Comparison of ENCODE assay signal across 9 mouse cellular contexts in the genomic region with DNA sequence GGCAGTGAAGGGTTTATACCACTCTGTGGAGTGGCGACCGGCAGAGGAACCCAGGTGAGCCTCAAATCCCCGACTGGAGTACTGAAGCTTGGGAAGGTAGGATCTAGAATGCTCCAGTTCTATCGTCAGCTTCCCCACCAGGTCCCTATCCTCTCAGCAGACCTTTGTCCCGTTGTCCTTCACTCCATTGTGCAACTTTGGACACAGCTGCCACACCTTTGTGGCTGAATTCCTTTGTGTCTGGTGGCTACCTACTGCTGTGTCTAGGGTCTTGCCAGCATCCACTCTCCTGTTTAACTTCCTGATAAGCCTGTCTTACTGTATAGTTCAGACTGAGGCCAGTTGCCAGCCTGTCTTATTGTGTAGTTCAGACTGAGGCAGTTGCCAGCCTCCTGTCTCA. TPM values are rescaled to one million over a fixed set of nuclear protein-coding genes. Genes with fewer than 3 reads are reported as not detected.
DNase-seq lines count a peak whose midpoint lies in the region; ATAC-seq and TF ChIP-seq lines count a peak whose summit lies in the region.
"Had no signal": no experiment of that assay in that cellular context is flagged by ENCODE, and none has a peak within 500 bp of the region (broad histone marks: within the 10 kb centered on the region; RNA-seq: fewer than 3 reads in every experiment).

No protein-coding gene starts in this region.

- H3K27me3 ChIP-seq in embryonic facial prominence, embryonic 12.5 days, result no peaks in the 10 kb centered on the region
- H3K27me3 ChIP-seq in intestine, postnatal 0 days (replicated peaks; ENCODE audit: control insufficient read depth, insufficient read depth, low read length), result no peaks in the 10 kb centered on the region
- no peaks in the 10 kb centered on the region for H3K27me3 ChIP-seq in neural tube, embryonic 15.5 days (replicated peaks)

- intact Hi-C loops in left cerebral cortex, adult 2 months (cut with DNase I), result no loop called here
- intact Hi-C loops in left cerebral cortex, postnatal 36 days (cut with DNase I), result loop anchor here (5.0 kb wide), 1 partner anchor 50 kb away; no protein-coding TSS in a partner anchor

- TF ChIP-seq CTCF in left cerebral cortex, adult 2 months (IDR thresholded peaks at IDR 0.05), result no peak
- no peak for TF ChIP-seq CTCF in intestine, postnatal 0 days (IDR thresholded peaks at IDR 0.05; ENCODE audit: low read depth)

- no peak overlapping the region for H3K27ac ChIP-seq in left cerebral cortex, adult 2 months
- no peak overlapping the region for H3K27ac ChIP-seq in embryonic facial prominence, embryonic 12.5 days
- H3K27ac ChIP-seq in intestine, postnatal 0 days (ENCODE audit: low read depth, low read length), result peak overlapping the region; percentile 68
- H3K27ac ChIP-seq in neural tube, embryonic 15.5 days (replicated peaks), result no peak overlapping the region

- no peak for ATAC-seq in embryonic facial prominence, embryonic 12.5 days (ENCODE audit: insufficient number of reproducible peaks, insufficient read depth, low FRiP score, low TSS enrichment)
- no peak for ATAC-seq in intestine, postnatal 0 days
- ATAC-seq in neural tube, embryonic 15.5 days (ENCODE audit: low FRiP score), result no peak

- H3K9ac ChIP-seq in embryonic facial prominence, embryonic 12.5 days, result peak overlapping the region; percentile 81
- 0 out of 2 replicates have a peak overlapping the region, but pooled peaks have one; percentile 74 for H3K9ac ChIP-seq in intestine, postnatal 0 days (ENCODE audit: low read depth, low read length)
- H3K9ac ChIP-seq in neural tube, embryonic 15.5 days (replicated peaks), result peak overlapping the region; percentile 93

- H3K9me3 ChIP-seq in embryonic facial prominence, embryonic 12.5 days, result no peaks in the 10 kb centered on the region
- no peaks in the 10 kb centered on the region for H3K9me3 ChIP-seq in intestine, postnatal 0 days (ENCODE audit: control insufficient read depth)
- no peaks in the 10 kb centered on the region for H3K9me3 ChIP-seq in neural tube, embryonic 15.5 days (replicated peaks)

- peak overlapping the region; percentile 66 for H3K4me3 ChIP-seq in left cerebral cortex, adult 2 months
- peak overlapping the region; percentile 62 for H3K4me3 ChIP-seq in embryonic facial prominence, embryonic 12.5 days
- peak overlapping the region; percentile 90 for H3K4me3 ChIP-seq in intestine, postnatal 0 days (ENCODE audit: low read depth, low read length)
- peak overlapping the region; percentile 89 for H3K4me3 ChIP-seq in neural tube, embryonic 15.5 days (replicated peaks)

- H3K4me1 ChIP-seq in embryonic facial prominence, embryonic 12.5 days, result peaks cover 11% of the 10 kb centered on the region
- H3K4me1 ChIP-seq in intestine, postnatal 0 days (replicated peaks; ENCODE audit: control insufficient read depth, insufficient read depth, low read length), result no peaks in the 10 kb centered on the region; the same call in 1 of the 2 replicates
- H3K4me1 ChIP-seq in neural tube, embryonic 15.5 days, result peaks cover 16% of the 10 kb centered on the region

- peaks cover 41% of the 10 kb centered on the region for H3K36me3 ChIP-seq in embryonic facial prominence, embryonic 12.5 days
- H3K36me3 ChIP-seq in intestine, postnatal 0 days (ENCODE audit: control insufficient read depth, insufficient read depth), result peaks cover 34% of the 10 kb centered on the region
- H3K36me3 ChIP-seq in neural tube, embryonic 15.5 days, result peaks cover 37% of the 10 kb centered on the region

- WGBS in embryonic facial prominence, embryonic 12.5 days, result 46% methylated on average over 5 of the region's 5 CpGs
- 19% methylated on average over 5 of the region's 5 CpGs for WGBS in intestine, postnatal 0 days
- 46% methylated on average over 5 of the region's 5 CpGs for WGBS in neural tube, embryonic 15.5 days

- peak overlapping the region; percentile 77 for H3K4me2 ChIP-seq in embryonic facial prominence, embryonic 12.5 days (replicated peaks)
- H3K4me2 ChIP-seq in intestine, postnatal 0 days (replicated peaks; ENCODE audit: low read depth), result peak overlapping the region; percentile 84
- H3K4me2 ChIP-seq in neural tube, embryonic 15.5 days, result peak overlapping the region; percentile 82

- no peak for DNase-seq in left cerebral cortex, adult 2 months (ENCODE audit: extremely low spot score in 1 of 2, low spot score in 2 of 2)
- DNase-seq in left cerebral cortex, adult 18-20 months (ENCODE audit: low spot score in 2 of 2), result no peak
- DNase-seq in left cerebral cortex, postnatal 36 days (ENCODE audit: low spot score in 2 of 2), result no peak
- DNase-seq in spleen, postnatal 14 days (ENCODE audit: low spot score in 2 of 2), result no peak
- no peak for DNase-seq in cerebellum, adult 11-12 months

RNA-seq across cellular contexts. Expression of a gene that starts 1.3 kb away (rescaled TPM):
- 10 to 100 TPM; 47.2 to 50.9 TPM for total RNA-seq in left cerebral cortex, adult 2 months (2021)
- 10 to 100 TPM; 46.9 to 49.8 TPM for total RNA-seq in left cerebral cortex, adult 18-20 months (2021)
- 72.7 and 72.8 TPM in 2 replicates for polyA plus RNA-seq in embryonic facial prominence, embryonic 12.5 days (2016; fragmentation: Nextera tagmentation; extraction: Ambion mirVana)
- polyA plus RNA-seq in intestine, postnatal 0 days (2015; fragmentation: Nextera tagmentation; extraction: Ambion mirVana), result 43.3 and 44.5 TPM in 2 replicates
- polyA plus RNA-seq in neural tube, embryonic 15.5 days (2015; fragmentation: Nextera tagmentation; extraction: Ambion mirVana), result 73.4 and 76.9 TPM in 2 replicates
- 10 to 100 TPM; 48.5 to 52.2 TPM for total RNA-seq in left cerebral cortex, postnatal 36 days (2021)

RNA-seq across cellular contexts. Expression of a gene that starts 14.7 kb away (rescaled TPM):
- 1 to 10 TPM; 3.1 to 4.0 TPM for total RNA-seq in left cerebral cortex, adult 2 months (2021)
- 1 to 10 TPM; 1.9 to 4.8 TPM for total RNA-seq in left cerebral cortex, adult 18-20 months (2021)
- 4.5 and 6.2 TPM in 2 replicates for polyA plus RNA-seq in embryonic facial prominence, embryonic 12.5 days (2016; fragmentation: Nextera tagmentation; extraction: Ambion mirVana)
- 0.47 and 0.77 TPM in 2 replicates for polyA plus RNA-seq in intestine, postnatal 0 days (2015; fragmentation: Nextera tagmentation; extraction: Ambion mirVana)
- 8.4 and 10.2 TPM in 2 replicates for polyA plus RNA-seq in neural tube, embryonic 15.5 days (2015; fragmentation: Nextera tagmentation; extraction: Ambion mirVana)
- 1 to 10 TPM; 3.9 to 4.0 TPM for total RNA-seq in left cerebral cortex, postnatal 36 days (2021)

RNA-seq across cellular contexts. Expression of a gene that starts 20.2 kb away (rescaled TPM):
- 10 to 100 TPM; 29.1 to 33.0 TPM for total RNA-seq in left cerebral cortex, adult 2 months (2021)
- 10 to 100 TPM; 31.1 to 31.3 TPM for total RNA-seq in left cerebral cortex, adult 18-20 months (2021)
- 230 and 236 TPM in 2 replicates for polyA plus RNA-seq in embryonic facial prominence, embryonic 12.5 days (2016; fragmentation: Nextera tagmentation; extraction: Ambion mirVana)
- 152 and 154 TPM in 2 replicates for polyA plus RNA-seq in intestine, postnatal 0 days (2015; fragmentation: Nextera tagmentation; extraction: Ambion mirVana)
- 223 and 232 TPM in 2 replicates for polyA plus RNA-seq in neural tube, embryonic 15.5 days (2015; fragmentation: Nextera tagmentation; extraction: Ambion mirVana)
- total RNA-seq in left cerebral cortex, postnatal 36 days (2021), result 10 to 100 TPM; 31.1 to 41.6 TPM

RNA-seq across cellular contexts. Expression of a gene that starts 43.5 kb away (rescaled TPM):
- total RNA-seq in left cerebral cortex, adult 2 months (2021), result 100 to 1,000 TPM; 108 to 109 TPM
- 100 to 1,000 TPM in 1 of 2 experiments, 10 to 100 TPM in 1; 86.2 to 100 TPM for total RNA-seq in left cerebral cortex, adult 18-20 months (2021)
- polyA plus RNA-seq in embryonic facial prominence, embryonic 12.5 days (2016; fragmentation: Nextera tagmentation; extraction: Ambion mirVana), result 48.4 and 48.6 TPM in 2 replicates
- polyA plus RNA-seq in intestine, postnatal 0 days (2015; fragmentation: Nextera tagmentation; extraction: Ambion mirVana), result 14.5 and 14.9 TPM in 2 replicates
- polyA plus RNA-seq in neural tube, embryonic 15.5 days (2015; fragmentation: Nextera tagmentation; extraction: Ambion mirVana), result 83.0 and 85.9 TPM in 2 replicates
- total RNA-seq in left cerebral cortex, postnatal 36 days (2021), result 100 to 1,000 TPM in 1 of 2 experiments, 10 to 100 TPM in 1; 94.7 to 109 TPM

RNA-seq across cellular contexts. Expression of a gene that starts 45.7 kb away (rescaled TPM):
- under 1 TPM in 1 of 2 experiments, not detected in 1; 0.11 TPM for total RNA-seq in left cerebral cortex, adult 2 months (2021)
- total RNA-seq in left cerebral cortex, adult 18-20 months (2021), result under 1 TPM in 1 of 2 experiments, not detected in 1; 0.26 TPM
- not detected in 2 replicates for polyA plus RNA-seq in embryonic facial prominence, embryonic 12.5 days (2016; fragmentation: Nextera tagmentation; extraction: Ambion mirVana)
- not detected in 2 replicates for polyA plus RNA-seq in intestine, postnatal 0 days (2015; fragmentation: Nextera tagmentation; extraction: Ambion mirVana)
- polyA plus RNA-seq in neural tube, embryonic 15.5 days (2015; fragmentation: Nextera tagmentation; extraction: Ambion mirVana), result 0.15 TPM in 1 of 2 replicates, not detected in the other
- total RNA-seq in left cerebral cortex, postnatal 36 days (2021), result under 1 TPM; 0.18 to 0.22 TPM
- polyA plus RNA-seq: large intestine, adult 2 months had no signal
